Mouse (Mus musculus): ENCODE results near the gene Ccdc24. TPM values are rescaled to one million over a fixed set of nuclear protein-coding genes. Genes with fewer than 3 reads are reported as not detected.

Gene Ccdc24
- polyA plus RNA-seq, 1 experiment from 2014 or later, result 0.74 TPM

DNA sequence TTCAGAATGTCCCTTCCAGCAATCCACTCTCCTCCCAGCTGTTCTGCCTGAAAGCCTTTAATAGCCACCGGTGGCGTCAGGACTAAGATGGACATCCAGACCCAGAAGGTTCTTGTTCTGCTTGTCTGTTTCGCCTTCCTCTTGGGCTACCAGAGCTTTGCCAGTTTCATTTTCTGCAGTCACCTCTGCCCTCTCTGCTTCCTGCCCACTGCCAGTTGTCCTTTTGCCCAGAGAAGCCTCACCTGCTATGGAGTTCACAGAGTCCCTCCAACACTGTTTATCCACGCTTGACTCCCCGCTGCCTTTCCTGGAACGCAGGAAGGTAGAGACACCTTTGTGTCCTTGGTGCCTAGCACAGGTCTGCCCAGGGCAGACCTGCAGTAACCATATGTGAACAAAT is 33.0 kb downstream of the Ccdc24 start:
- Histone ChIP-seq H3K4me2 (peak overlapping the region; percentile 97), H3K27me3 (replicated peaks) (0 out of 2 replicates have a peak, but pooled peaks cover under 1% of the 10 kb centered on the region), H3K4me1 (peaks cover 15% of the 10 kb centered on the region), H3K9me3 (no peaks in the 10 kb centered on the region), H3K36me3 (no peaks in the 10 kb centered on the region), H3K9ac (0 out of 2 replicates have a peak overlapping the region, but pooled peaks have one; percentile 29), H3K27ac (replicated peaks) (no peak overlapping the region), H3K4me3 (no peak overlapping the region)
- WGBS, result 69% methylated on average over 6 of the region's 6 CpGs
- no peak for ATAC-seq (ENCODE audit: extremely low read depth, insufficient number of reproducible peaks, low FRiP score, low TSS enrichment)

DNA sequence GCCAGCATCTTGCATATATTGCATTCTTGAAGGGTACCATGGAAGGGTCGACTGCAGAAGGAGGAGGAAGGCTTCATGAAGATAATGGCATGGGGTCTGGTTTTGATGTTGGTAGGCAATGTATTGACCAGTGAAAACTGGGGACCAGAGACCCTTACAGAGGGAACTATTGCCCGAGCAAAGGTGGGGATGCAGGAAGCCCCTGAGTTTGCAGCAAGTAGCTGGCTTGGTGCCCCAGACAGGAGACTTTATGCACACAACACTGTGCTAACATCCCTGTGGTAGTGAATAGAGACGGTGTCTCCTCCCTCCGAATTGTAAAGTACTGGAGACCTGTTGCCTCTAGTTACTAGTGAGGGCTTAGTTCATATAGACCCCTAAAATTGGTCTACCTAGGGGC is 35.1 kb downstream of the Ccdc24 start:
- Histone ChIP-seq H3K9ac (peak overlapping the region; percentile 92), H3K4me1 (peaks cover 19% of the 10 kb centered on the region), H3K4me2 (peak overlapping the region; percentile 97), H3K27ac (replicated peaks) (peak overlapping the region; percentile 92; the same call in 1 of the 2 replicates), H3K36me3 (no peaks in the 10 kb centered on the region), H3K9me3 (no peaks in the 10 kb centered on the region), H3K27me3 (replicated peaks) (peaks cover 3% of the 10 kb centered on the region; the same call in 1 of the 2 replicates), H3K4me3 (peak overlapping the region; percentile 81)
- 64% methylated on average over 4 of the region's 4 CpGs for WGBS
- ATAC-seq (ENCODE audit: extremely low read depth, insufficient number of reproducible peaks, low FRiP score, low TSS enrichment), result no peak

DNA sequence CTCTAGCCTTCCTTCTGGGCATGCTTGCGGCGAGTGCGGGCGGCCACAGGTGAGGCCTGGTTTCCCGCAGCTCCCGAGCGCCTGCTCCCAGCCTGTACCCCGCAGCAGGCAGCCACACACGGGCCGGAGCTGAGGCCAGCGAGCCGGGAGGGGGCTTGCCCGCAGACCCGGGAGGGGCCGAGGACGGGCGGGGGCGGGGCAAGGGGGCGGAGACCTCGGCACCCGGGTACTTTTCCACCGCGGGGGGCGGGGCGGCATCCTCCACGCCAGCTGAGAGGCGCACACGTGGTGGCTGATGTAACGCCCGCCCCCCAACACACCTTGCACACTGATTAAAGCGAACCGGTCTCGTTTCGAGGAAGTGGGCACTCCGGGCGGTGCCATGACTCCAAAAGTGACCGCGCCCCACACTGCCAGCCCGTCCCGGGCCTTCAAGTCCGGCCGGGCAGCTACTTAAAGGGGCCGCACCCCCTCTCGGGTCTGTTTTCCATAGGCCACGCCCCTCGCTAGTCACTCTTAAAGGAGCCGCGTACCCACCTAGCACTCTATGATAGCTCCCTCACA is 36.1 kb downstream of the Ccdc24 start:
- H3K27me3 ChIP-seq (replicated peaks), result peaks cover 3% of the 10 kb centered on the region
- H3K4me2 ChIP-seq, result peak overlapping the region; percentile 97
- H3K36me3 ChIP-seq, result no peaks in the 10 kb centered on the region
- H3K4me3 ChIP-seq, result peak overlapping the region; percentile 81
- H3K9me3 ChIP-seq, result no peaks in the 10 kb centered on the region
- peak; percentile 83 for ATAC-seq (ENCODE audit: extremely low read depth, insufficient number of reproducible peaks, low FRiP score, low TSS enrichment)
- peaks cover 28% of the 10 kb centered on the region for H3K4me1 ChIP-seq
- WGBS, result under 1% methylated on average over 47 of the region's 48 CpGs
- peak overlapping the region; percentile 92 for H3K27ac ChIP-seq (replicated peaks)
- H3K9ac ChIP-seq, result peak overlapping the region; percentile 92

DNA sequence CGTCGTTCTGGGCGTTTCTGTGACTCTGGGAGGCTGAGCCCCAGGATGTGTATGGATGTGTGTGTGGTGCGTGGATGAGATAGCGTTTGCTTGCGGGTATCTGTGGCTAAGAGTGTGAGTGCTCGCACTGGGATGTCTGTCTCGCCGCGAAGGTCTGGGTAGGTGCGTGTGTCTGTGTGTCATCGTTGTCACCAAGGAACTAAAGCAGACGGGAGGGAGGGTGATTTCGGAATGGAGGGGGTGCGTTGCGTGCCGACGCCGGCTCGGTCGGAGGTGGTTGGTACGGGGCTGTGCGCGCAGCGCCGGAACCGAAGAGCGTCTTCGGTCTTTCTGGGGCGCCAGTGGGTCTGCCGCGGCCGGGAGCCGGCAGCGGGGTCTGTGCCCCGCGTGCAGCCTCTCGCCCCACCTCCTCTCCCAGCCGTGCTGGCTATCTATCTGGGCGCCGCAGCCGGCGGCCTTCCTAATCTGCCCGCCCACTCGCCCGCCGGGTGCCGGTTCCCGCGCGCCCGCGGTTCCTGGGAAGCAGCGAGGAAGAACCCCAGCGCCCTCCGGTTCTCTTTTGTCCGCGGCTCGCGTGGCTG is 36.7 kb downstream of the Ccdc24 start:
- Histone ChIP-seq H3K36me3 (no peaks in the 10 kb centered on the region), H3K27ac (replicated peaks) (peak overlapping the region; percentile 92), H3K4me3 (peak overlapping the region; percentile 81), H3K4me1 (peaks cover 35% of the 10 kb centered on the region), H3K9ac (peak overlapping the region; percentile 92), H3K9me3 (no peaks in the 10 kb centered on the region), H3K4me2 (peak overlapping the region; percentile 97), H3K27me3 (replicated peaks) (peaks cover 3% of the 10 kb centered on the region)
- ATAC-seq (ENCODE audit: extremely low read depth, insufficient number of reproducible peaks, low FRiP score, low TSS enrichment), result peak; percentile 16
- under 1% methylated on average over 60 of the region's 60 CpGs for WGBS

DNA sequence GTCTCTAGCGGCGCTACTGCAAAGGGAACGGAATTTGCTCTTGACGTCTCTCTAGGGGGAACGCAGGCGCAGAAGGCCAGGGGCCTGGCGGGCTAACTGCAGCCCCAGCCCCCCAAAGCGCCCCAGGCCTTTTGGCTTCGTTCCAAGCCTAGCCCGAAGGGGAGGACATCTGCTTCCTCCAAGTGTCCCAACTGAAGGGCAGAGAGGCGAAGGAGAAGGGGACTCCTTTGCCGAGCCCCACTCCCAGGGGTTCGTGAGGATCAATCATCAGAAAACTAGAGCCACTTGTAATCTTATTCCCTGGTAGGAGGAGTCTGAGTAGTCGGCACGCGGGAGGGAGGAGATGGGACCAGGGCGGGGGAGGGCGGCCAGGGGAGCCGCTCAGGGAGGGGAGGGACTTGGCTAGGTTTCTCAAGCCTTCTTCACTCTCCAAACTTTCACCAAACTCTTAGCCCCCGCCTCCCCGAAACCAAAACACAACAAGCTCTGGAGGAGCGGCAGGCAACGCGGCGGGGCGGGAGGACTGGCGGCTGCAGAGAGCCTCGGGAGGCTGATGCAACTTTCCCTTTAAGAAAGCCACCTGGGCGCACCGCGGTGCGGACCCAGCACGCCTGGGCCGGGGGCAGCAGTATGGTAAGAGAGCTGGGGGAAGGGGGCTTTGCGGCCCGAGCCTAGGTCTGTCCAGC is 37.4 kb downstream of the Ccdc24 start:
- peak overlapping the region; percentile 97 for H3K4me2 ChIP-seq
- 2% methylated on average over 36 of the region's 36 CpGs for WGBS
- H3K9ac ChIP-seq, result peak overlapping the region; percentile 92
- H3K27me3 ChIP-seq (replicated peaks), result peaks cover 3% of the 10 kb centered on the region
- H3K4me1 ChIP-seq, result peaks cover 41% of the 10 kb centered on the region
- peak overlapping the region; percentile 92 for H3K27ac ChIP-seq (replicated peaks)
- H3K4me3 ChIP-seq, result peak overlapping the region; percentile 81
- H3K9me3 ChIP-seq, result no peaks in the 10 kb centered on the region
- H3K36me3 ChIP-seq, result no peaks in the 10 kb centered on the region
- peak; percentile 7; the same call in 1 of the 2 replicates for ATAC-seq (ENCODE audit: extremely low read depth, insufficient number of reproducible peaks, low FRiP score, low TSS enrichment)

DNA sequence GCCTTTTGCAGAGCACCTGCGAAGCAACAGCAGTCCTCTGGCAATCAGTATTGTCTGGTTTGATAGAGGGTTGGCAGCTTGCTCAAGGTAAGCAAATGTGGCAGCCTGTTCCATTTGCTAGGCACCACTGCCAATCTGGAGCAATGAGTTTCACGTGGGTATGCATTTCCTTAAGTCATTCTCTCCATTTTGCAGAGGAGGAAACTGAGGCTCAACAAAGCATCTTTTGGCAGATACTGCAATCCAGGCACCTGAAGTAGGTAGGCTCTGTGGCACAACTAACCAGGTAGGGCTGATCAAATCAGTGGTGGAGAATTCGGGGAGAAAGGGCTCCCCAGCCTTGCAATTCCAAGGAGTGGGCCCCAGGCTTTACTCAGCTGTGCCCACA is 37.9 kb downstream of the Ccdc24 start, which contains the start of gene Slc6a9:
Slc6a9 (plus strand) TSS at position 50 of the 388 bp plus-strand sequence.
- H3K27ac ChIP-seq (replicated peaks), result peak within 1 kb of the TSS; percentile 92
- H3K9me3 ChIP-seq, result no peaks in the 10 kb centered on the region
- H3K4me1 ChIP-seq, result peaks cover 46% of the 10 kb centered on the region
- ATAC-seq (ENCODE audit: extremely low read depth, insufficient number of reproducible peaks, low FRiP score, low TSS enrichment), result no peak
- peak within 1 kb of the TSS; percentile 92 for H3K9ac ChIP-seq
- H3K4me2 ChIP-seq, result peak within 1 kb of the TSS; percentile 97
- H3K27me3 ChIP-seq (replicated peaks), result peaks cover 3% of the 10 kb centered on the region
- no peaks in the 10 kb centered on the region for H3K36me3 ChIP-seq
- H3K4me3 ChIP-seq, result peak within 1 kb of the TSS; percentile 81
- WGBS, result 23% methylated on average over 3 of the region's 3 CpGs

DNA sequence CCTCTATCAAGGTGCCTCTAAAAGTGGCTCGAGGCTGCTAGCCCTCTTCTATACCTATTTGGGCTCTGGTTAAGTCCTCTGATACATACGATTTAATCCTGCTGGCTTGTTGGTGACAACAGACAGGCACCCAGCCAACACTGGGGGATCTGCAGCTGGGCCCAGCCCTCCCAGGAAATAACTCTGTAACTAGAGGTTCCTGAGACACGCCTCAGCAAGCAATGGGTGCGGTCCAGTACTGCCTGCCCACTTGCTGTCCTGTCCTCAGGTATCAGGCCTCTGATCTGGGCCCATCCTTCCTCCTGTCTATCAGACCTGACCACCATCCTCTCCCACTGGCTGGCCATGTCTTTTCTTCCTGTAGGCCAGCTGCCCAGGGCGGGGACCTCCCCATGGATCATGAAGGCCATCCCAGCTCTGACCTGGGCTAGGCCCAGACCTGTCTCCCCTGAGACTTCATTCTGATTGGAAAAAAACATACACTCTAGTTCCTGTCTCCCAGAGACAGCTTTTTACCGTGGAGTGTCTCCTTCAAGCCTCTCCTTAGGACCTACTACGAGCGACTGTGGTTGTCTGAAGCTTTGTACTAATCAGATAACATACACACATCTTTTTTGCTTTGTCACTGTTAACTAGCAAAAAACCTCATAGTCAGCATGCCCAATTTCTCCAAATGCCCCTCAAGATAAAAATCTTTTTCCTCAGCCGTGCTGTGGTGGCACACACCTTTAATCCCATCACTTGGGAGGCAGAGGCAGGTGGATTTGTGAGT is 40.3 kb downstream of the Ccdc24 start:
- H3K9me3 ChIP-seq, result no peaks in the 10 kb centered on the region
- peaks cover 50% of the 10 kb centered on the region for H3K4me1 ChIP-seq
- 0 out of 2 replicates have a peak overlapping the region, but pooled peaks have one; percentile 5 for H3K4me3 ChIP-seq
- WGBS, result 59% methylated on average over 9 of the region's 9 CpGs
- H3K36me3 ChIP-seq, result no peaks in the 10 kb centered on the region
- peaks cover 3% of the 10 kb centered on the region for H3K27me3 ChIP-seq (replicated peaks)
- peak overlapping the region; percentile 65 for H3K27ac ChIP-seq (replicated peaks)
- peak overlapping the region; percentile 97 for H3K4me2 ChIP-seq
- peak overlapping the region; percentile 56; the same call in 1 of the 2 replicates for H3K9ac ChIP-seq
- no peak for ATAC-seq (ENCODE audit: extremely low read depth, insufficient number of reproducible peaks, low FRiP score, low TSS enrichment)

DNA sequence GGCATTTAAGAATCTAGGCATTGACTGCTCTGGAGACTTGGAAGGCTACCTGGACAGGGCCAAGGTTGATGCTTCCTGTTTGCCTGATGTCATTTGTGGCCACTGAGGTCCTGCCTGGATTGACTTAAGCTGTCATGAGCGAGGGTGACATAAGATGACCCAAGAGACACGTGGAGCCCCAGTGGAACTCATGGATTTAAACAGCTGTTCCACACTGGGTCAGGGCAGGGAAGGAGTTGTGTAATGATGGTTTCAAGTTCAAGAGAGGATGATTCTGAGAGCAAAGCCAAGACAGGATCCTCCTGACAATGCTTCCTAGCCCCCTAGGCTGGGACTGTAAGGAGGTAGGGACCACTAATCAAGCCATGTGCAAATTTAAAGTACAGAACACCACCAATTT is 40.9 kb downstream of the Ccdc24 start:
- Histone ChIP-seq H3K4me2 (peak overlapping the region; percentile 97), H3K4me3 (no peak overlapping the region), H3K27ac (replicated peaks) (peak overlapping the region; percentile 65), H3K9me3 (no peaks in the 10 kb centered on the region), H3K4me1 (peaks cover 45% of the 10 kb centered on the region), H3K36me3 (no peaks in the 10 kb centered on the region), H3K27me3 (replicated peaks) (peaks cover 3% of the 10 kb centered on the region), H3K9ac (0 out of 2 replicates have a peak overlapping the region, but pooled peaks have one; percentile 56)
- 65% methylated on average over 2 of the region's 2 CpGs for WGBS
- ATAC-seq (ENCODE audit: extremely low read depth, insufficient number of reproducible peaks, low FRiP score, low TSS enrichment), result no peak

DNA sequence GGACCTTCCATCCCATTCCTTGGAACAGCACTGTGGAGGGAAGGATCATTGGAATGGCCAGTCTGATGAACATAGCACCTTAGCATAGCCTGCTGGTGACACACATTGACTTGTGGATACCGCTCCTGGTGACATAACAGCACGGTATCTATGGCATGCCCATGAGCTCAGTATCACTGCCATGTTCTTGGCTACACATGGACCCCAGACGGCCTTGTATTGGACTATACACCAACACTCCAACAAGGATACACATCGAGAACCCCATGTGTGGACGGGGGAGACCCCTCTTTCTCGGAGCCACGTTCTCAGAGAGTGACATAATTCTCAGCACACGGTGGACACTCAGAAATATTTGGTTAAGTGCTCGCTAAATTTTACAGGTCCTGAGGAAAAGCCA is 41.6 kb downstream of the Ccdc24 start:
- Histone ChIP-seq H3K27ac (replicated peaks) (peak overlapping the region; percentile 65), H3K9ac (no peak overlapping the region), H3K9me3 (no peaks in the 10 kb centered on the region), H3K4me1 (peaks cover 45% of the 10 kb centered on the region), H3K4me3 (no peak overlapping the region), H3K27me3 (replicated peaks) (peaks cover 3% of the 10 kb centered on the region), H3K36me3 (no peaks in the 10 kb centered on the region), H3K4me2 (peak overlapping the region; percentile 97)
- ATAC-seq (ENCODE audit: extremely low read depth, insufficient number of reproducible peaks, low FRiP score, low TSS enrichment), result no peak
- 82% methylated on average over 9 of the region's 9 CpGs for WGBS

DNA sequence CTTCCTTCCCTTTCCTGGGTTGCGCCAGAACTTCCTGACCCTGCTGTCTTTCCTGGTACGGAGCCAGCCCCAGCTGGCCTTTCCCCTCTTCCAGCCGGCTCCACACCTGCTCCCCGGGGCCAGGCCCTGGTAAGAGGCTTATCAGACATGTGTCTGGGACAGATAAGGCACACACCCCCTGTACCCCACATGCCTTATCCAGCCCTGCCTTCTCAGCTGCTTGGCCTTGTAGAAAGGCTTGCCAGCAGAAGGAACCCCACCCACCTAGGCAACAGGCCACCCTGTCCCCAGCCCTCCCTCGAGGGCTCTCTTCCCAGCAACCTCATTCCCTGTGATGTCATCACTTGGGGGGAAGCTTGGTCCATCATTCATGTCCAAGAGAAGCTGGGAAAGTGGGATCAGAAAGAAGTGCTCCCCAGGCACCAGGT is 42.2 kb downstream of the Ccdc24 start:
- Histone ChIP-seq H3K9ac (peak overlapping the region; percentile 64), H3K36me3 (no peaks in the 10 kb centered on the region), H3K4me3 (peak overlapping the region; percentile 29), H3K27me3 (replicated peaks) (peaks cover 3% of the 10 kb centered on the region), H3K9me3 (no peaks in the 10 kb centered on the region), H3K4me2 (peak overlapping the region; percentile 97), H3K27ac (replicated peaks) (peak overlapping the region; percentile 65), H3K4me1 (peaks cover 45% of the 10 kb centered on the region)
- ATAC-seq (ENCODE audit: extremely low read depth, insufficient number of reproducible peaks, low FRiP score, low TSS enrichment), result peak; percentile 81
- 4% methylated on average over 5 of the region's 5 CpGs for WGBS
